Mouse (Mus musculus) heart, postnatal 0 days (tissue): ENCODE results near the gene Acvr1b. TPM values are rescaled to one million over a fixed set of nuclear protein-coding genes. Genes with fewer than 3 reads are reported as not detected.

ENCODE experiments used
- ATAC-seq: fragments of 200-750 bp; cut with Nextera tagmentation; 2 replicates; pipeline ENCODE4 v1.8.0; 2017; ENCODE audit warnings: low read depth, moderate number of reproducible peaks, moderate library complexity; ENCODE audit not compliant: insufficient read depth
- DNase-seq: peaks from one replicate; pipeline ENCODE4 v3.0.0-alpha.2; 2016; ENCODE audit warnings: low spot score
- H3K27ac ChIP-seq: fragments of 300-500 bp; sonication (generic); 2 replicates; pipeline ENCODE4 v1.5.1; 2014; ENCODE audit warnings: low read depth, mild to moderate bottlenecking
- H3K27me3 ChIP-seq: fragments of 300-500 bp; sonication (generic); 2 replicates; pipeline ENCODE4 v1.6.1; 2014; ENCODE audit warnings: low read length, mixed read lengths; ENCODE audit not compliant: control insufficient read depth, insufficient read depth
- H3K36me3 ChIP-seq: fragments of 300-500 bp; sonication (generic); replicated peaks from 2 replicates; pipeline ENCODE4 v1.6.1; 2014; ENCODE audit warnings: low read length, mixed read lengths; ENCODE audit not compliant: control insufficient read depth, insufficient read depth
- H3K4me1 ChIP-seq: fragments of 300-500 bp; sonication (generic); 2 replicates; pipeline ENCODE4 v1.6.1; 2014; ENCODE audit warnings: antibody characterized with exemption; ENCODE audit not compliant: control insufficient read depth, insufficient read depth
- H3K4me2 ChIP-seq: fragments of 300-500 bp; sonication (generic); 2 replicates; pipeline ENCODE4 v1.6.1; 2014; ENCODE audit warnings: low read depth, mild to moderate bottlenecking, low read length, moderate library complexity
- H3K4me3 ChIP-seq: fragments of 300-500 bp; sonication (generic); 2 replicates; pipeline ENCODE4 v1.5.1; 2014; ENCODE audit warnings: low read depth, low read length
- H3K9ac ChIP-seq: fragments of 300-500 bp; sonication (generic); replicated peaks from 2 replicates; pipeline ENCODE4 v1.6.1; 2014; ENCODE audit warnings: low read depth, low read length, mixed read lengths
- H3K9me3 ChIP-seq: fragments of 300-500 bp; sonication (generic); replicated peaks from 2 replicates; pipeline ENCODE4 v1.6.1; 2016; ENCODE audit warnings: low read length; ENCODE audit not compliant: control insufficient read depth
- CTCF ChIP-seq: IDR thresholded peaks from 2 replicates; pipeline ENCODE4 v1.5.1; 2016; ENCODE audit warnings: antibody characterized with exemption, control low read depth, low read depth
- EP300 ChIP-seq: IDR thresholded peaks from 2 replicates; pipeline ENCODE4 v1.6.1; 2016; ENCODE audit warnings: antibody characterized with exemption, low read depth
- WGBS: fragments of 180-500 bp; shearing (Covaris S2); extraction: QIAGEN DNeasy Blood & Tissue Kit; methylation state at CpG from one replicate; pipeline ENCODE4 v1.1.7; 2014; 5-methylcytosine and 5-hydroxymethylcytosine counted together
- polyA plus RNA-seq: library from polyadenylated mRNA; unstranded; fragments of >200 nt; fragmentation: Nextera tagmentation; extraction: Ambion mirVana; gene quantifications from 2 replicates; pipeline ENCODE4 v1.2.1, GENCODE M21; 2015
- total RNA-seq: library from RNA; depleted of rRNA; stranded (reverse); fragments of >200 nt; gene quantifications from 2 replicates; pipeline ENCODE4 v1.2.3, GENCODE M21; 2014; ENCODE audit warnings: low replicate concordance

Acvr1b gene
- total and polyA plus RNA-seq, 2 experiments from 2014 or later: 5.8 to 25.9 TPM

GRCm38 (mm10) chr15:101230995-101231647, 57.3 kb downstream of the Acvr1b start:
- H3K27me3 ChIP-seq: no peaks in the 10 kb centered on the region
- WGBS: 79% methylated on average over 23 of the region's 23 CpGs
- DNase-seq (no peak), ATAC-seq (no peak)
- H3K4me2 ChIP-seq: peak overlapping the region; percentile 42
- H3K27ac ChIP-seq: no peak overlapping the region
- no peak overlapping the region for H3K9ac ChIP-seq
- peak; percentile 41; the same call in 1 of the 2 replicates for TF ChIP-seq CTCF
- TF ChIP-seq EP300: no peak
- no peaks in the 10 kb centered on the region for H3K9me3 ChIP-seq
- H3K4me1 ChIP-seq: peaks cover 14% of the 10 kb centered on the region
- H3K36me3 ChIP-seq: peaks cover 31% of the 10 kb centered on the region
- H3K4me3 ChIP-seq: peak overlapping the region; percentile 23; the same call in 1 of the 2 replicates

- no peak for DNase-seq
- no peak for TF ChIP-seq EP300
- no peak for TF ChIP-seq CTCF
Measured at GRCm38 (mm10) chr15:101231648-101232180, 57.8 kb downstream of the Acvr1b start.

GRCm38 (mm10) chr15:101232607-101233006, 58.7 kb downstream of the Acvr1b start:
- TF ChIP-seq CTCF: no peak
- TF ChIP-seq EP300: no peak
- Histone ChIP-seq H3K27ac (no peak overlapping the region), H3K9ac (no peak overlapping the region), H3K36me3 (peaks cover 31% of the 10 kb centered on the region), H3K27me3 (no peaks in the 10 kb centered on the region), H3K4me1 (peaks cover 15% of the 10 kb centered on the region), H3K9me3 (no peaks in the 10 kb centered on the region), H3K4me2 (no peak overlapping the region), H3K4me3 (no peak overlapping the region)
- no peak for ATAC-seq
- WGBS: 78% methylated on average over 4 of the region's 4 CpGs
- DNase-seq: no peak

More at GRCm38 (mm10) chr15:101231648-101232180, 57.8 kb downstream of the Acvr1b start:
- no peak overlapping the region for H3K9ac ChIP-seq
- peak overlapping the region; percentile 23; the same call in 1 of the 2 replicates for H3K4me3 ChIP-seq
- H3K9me3 ChIP-seq: no peaks in the 10 kb centered on the region
- no peak for ATAC-seq
- H3K27ac ChIP-seq: no peak overlapping the region
- 52% methylated on average over 54 of the region's 56 CpGs for WGBS
- H3K36me3 ChIP-seq: peaks cover 31% of the 10 kb centered on the region
- peaks cover 15% of the 10 kb centered on the region for H3K4me1 ChIP-seq
- H3K27me3 ChIP-seq: no peaks in the 10 kb centered on the region
- H3K4me2 ChIP-seq: peak overlapping the region; percentile 42

- no peak for DNase-seq
- Histone ChIP-seq H3K9ac (no peak overlapping the region), H3K27me3 (no peaks in the 10 kb centered on the region), H3K9me3 (no peaks in the 10 kb centered on the region), H3K4me2 (no peak overlapping the region), H3K4me1 (peaks cover 15% of the 10 kb centered on the region), H3K4me3 (no peak overlapping the region), H3K36me3 (peaks cover 31% of the 10 kb centered on the region), H3K27ac (no peak overlapping the region)
- WGBS: 79% methylated on average over 3 of the region's 3 CpGs
- ATAC-seq: no peak
- TF ChIP-seq EP300: no peak
- no peak for TF ChIP-seq CTCF
Measured at GRCm38 (mm10) chr15:101233183-101233582, 59.3 kb downstream of the Acvr1b start.

- no peak for TF ChIP-seq CTCF
- TF ChIP-seq EP300: no peak
- WGBS: 44% methylated on average over 11 of the region's 11 CpGs
- H3K9ac ChIP-seq: no peak overlapping the region
- peaks cover 13% of the 10 kb centered on the region for H3K4me1 ChIP-seq
- no peaks in the 10 kb centered on the region for H3K9me3 ChIP-seq
- DNase-seq (no peak), ATAC-seq (no peak)
- no peak overlapping the region for H3K27ac ChIP-seq
- H3K36me3 ChIP-seq: peaks cover 31% of the 10 kb centered on the region
- no peaks in the 10 kb centered on the region for H3K27me3 ChIP-seq
- no peak overlapping the region for H3K4me2 ChIP-seq
- H3K4me3 ChIP-seq: no peak overlapping the region
Measured at GRCm38 (mm10) chr15:101233641-101234275, 59.9 kb downstream of the Acvr1b start.
